Mouse (Mus musculus) embryonic fibroblast, embryonic 13.5 days (primary cell): ENCODE measurements around the gene Dnajc1.

Experiments used
- CTCF ChIP-seq: IDR thresholded peaks from 2 replicates; pipeline ENCODE4 v1.5.1; 2011; ENCODE audit warnings: mild to moderate bottlenecking, control low read depth, low read length, moderate library complexity, borderline replicate concordance; ENCODE audit not compliant: insufficient read depth
- POLR2A ChIP-seq: IDR thresholded peaks from 2 replicates; pipeline ENCODE4 v1.6.1; 2011; ENCODE audit warnings: low read depth, mild to moderate bottlenecking, control low read depth, low read length, moderate library complexity

GRCm38 (mm10) chr2:18209948-18210347 lies 182.7 kb downstream of the Dnajc1 start:
- no peak for TF ChIP-seq CTCF
- no peak for TF ChIP-seq POLR2A
